Mouse (Mus musculus) G1E (cell line): ENCODE results near the gene Akr1b3. TPM values are rescaled to one million over a fixed set of nuclear protein-coding genes. Genes with fewer than 3 reads are reported as not detected.
"Not testable (repeated sequence)": the region's sequence is repeated elsewhere in the genome, so short reads cannot be mapped to it uniquely, and the experiment has no call there.

ENCODE experiments used
- ATAC-seq: 2 replicates; pipeline ENCODE4 v1.8.0; 2016; ENCODE audit warnings: mild to moderate bottlenecking; ENCODE audit not compliant: insufficient number of reproducible peaks, poor library complexity, low FRiP score, severe bottlenecking; ENCODE audit errors: extremely low read depth
- DNase-seq: peaks from one replicate; pipeline ENCODE4 v3.0.0; 2012; ENCODE audit warnings: low spot score
- H3K27me3 ChIP-seq: 2 replicates; pipeline ENCODE4 v1.6.1; 2012; ENCODE audit warnings: mild to moderate bottlenecking, low read length, inconsistent platforms; ENCODE audit not compliant: insufficient read depth
- H3K36me3 ChIP-seq: replicated peaks from 2 replicates; pipeline ENCODE3; 2012; ENCODE audit warnings: mild to moderate bottlenecking, inconsistent platforms
- H3K4me1 ChIP-seq: 2 replicates; pipeline ENCODE4 v1.6.1; 2012; ENCODE audit warnings: low read depth, low read length, inconsistent platforms, mixed read lengths; ENCODE audit not compliant: insufficient read depth
- H3K4me3 ChIP-seq: 2 replicates; pipeline ENCODE4 v1.5.1; 2012; ENCODE audit warnings: low read depth, mild to moderate bottlenecking, inconsistent platforms, low read length, moderate library complexity, mixed read lengths
- H3K9me3 ChIP-seq: replicated peaks from 2 replicates; pipeline ENCODE4 v1.6.1; 2012; ENCODE audit warnings: inconsistent platforms
- CTCF ChIP-seq: IDR thresholded peaks from 2 replicates; pipeline ENCODE4 v1.5.1; 2012; ENCODE audit warnings: low read depth, low read length, inconsistent platforms, mixed read lengths
- GATA1 ChIP-seq: IDR thresholded peaks from 2 replicates; pipeline ENCODE4 v1.6.1; 2012; ENCODE audit warnings: borderline replicate concordance, low read length, inconsistent platforms, mixed read lengths
- GATA2 ChIP-seq: IDR thresholded peaks from 2 replicates; pipeline ENCODE4 v1.6.1; 2012; ENCODE audit warnings: low read depth, low read length, inconsistent platforms, borderline replicate concordance
- POLR2AphosphoS5 ChIP-seq: IDR thresholded peaks from 2 replicates; pipeline ENCODE4 v1.6.1; 2012; ENCODE audit warnings: low read depth, low read length, inconsistent platforms; ENCODE audit not compliant: insufficient replicate concordance
- TAL1 ChIP-seq: conservative IDR thresholded peaks from 2 replicates; pipeline ENCODE4 v1.6.1; 2012; ENCODE audit warnings: low read depth, low read length, inconsistent platforms, mixed read lengths
- polyA plus RNA-seq: library from polyadenylated mRNA; stranded (reverse); fragments of >175 nt; gene quantifications from 2 replicates; pipeline ENCODE4 v1.2.3, GENCODE M21; 2012
- total RNA-seq, 2 experiments: library from RNA; stranded (forward) in 1 of 2; stranded (reverse) in 1 of 2; fragments of 200-1000 nt in 1 of 2; fragments of >200 nt in 1 of 2; fragmentation: Nextera tagmentation in 1 of 2; gene quantifications; 2 replicates each; pipeline ENCODE4 v1.2.3; 2014 to 2017

The Akr1b3 gene
- total and polyA plus RNA-seq, 3 experiments, result 23.3 to 58.2 (median 54.7) TPM

DNA sequence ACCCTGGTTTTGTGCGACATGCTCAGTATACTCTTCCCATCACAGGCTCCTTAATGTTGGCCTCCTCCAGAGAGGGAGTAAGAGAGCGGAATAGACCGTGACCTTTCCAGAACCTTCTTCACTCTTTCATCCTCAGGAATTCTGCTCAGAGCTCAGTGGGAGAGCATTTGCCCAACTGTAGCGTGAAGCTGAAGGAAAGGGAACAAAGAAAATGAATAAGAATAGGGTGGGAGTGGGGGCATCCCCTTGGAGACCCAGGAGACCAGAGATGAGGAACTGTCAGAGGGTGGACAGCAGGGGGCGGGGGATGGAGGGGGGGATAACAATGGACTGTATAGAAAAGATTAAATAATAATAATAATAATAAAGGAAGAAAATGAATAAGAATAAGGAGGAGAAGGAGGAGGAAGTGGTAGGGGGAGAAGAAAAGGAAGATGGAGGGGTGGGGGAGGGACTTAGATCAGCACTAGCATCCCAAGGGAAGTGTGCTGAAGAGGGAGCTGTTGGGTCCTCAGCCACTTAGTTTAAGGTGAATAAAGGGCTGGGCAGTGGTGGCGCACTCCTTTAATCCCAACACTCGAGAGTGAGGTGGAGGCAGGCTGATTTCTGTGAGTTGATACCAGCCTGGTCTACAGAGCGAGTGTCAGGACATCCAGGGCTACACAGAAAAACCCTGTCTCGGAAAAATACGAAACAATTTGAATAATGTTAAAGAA is 27.0 kb upstream of the Akr1b3 start:
- no peaks in the 10 kb centered on the region for H3K36me3 ChIP-seq

DNA sequence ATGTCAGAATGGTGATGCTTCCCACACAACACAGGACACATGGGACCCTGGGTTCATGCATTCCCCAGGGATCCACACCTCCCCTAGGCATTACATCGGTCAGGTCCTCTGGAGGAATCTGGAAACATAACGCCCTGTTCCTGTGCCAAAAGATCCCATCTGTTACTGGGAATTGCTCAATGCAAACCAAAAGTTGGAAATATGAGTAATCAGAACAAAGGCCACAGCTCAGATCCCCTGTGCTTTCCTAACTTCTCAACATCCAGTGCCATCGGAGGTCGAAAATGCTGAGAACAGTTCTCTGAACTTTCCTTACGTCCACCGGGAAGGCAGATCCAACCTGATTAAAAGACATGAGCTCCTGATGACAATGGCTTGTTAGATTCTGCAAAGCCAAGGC is 26.1 kb upstream of the Akr1b3 start:
- H3K4me1 ChIP-seq, result no peaks in the 10 kb centered on the region; the same call in 1 of the 2 replicates
- H3K4me3 ChIP-seq, result no peak overlapping the region
- no peak for TF ChIP-seq POLR2AphosphoS5
- no peak for TF ChIP-seq GATA2
- TF ChIP-seq CTCF, result no peak
- TF ChIP-seq GATA1, result no peak
- TF ChIP-seq TAL1, result no peak
- ATAC-seq (no peak), DNase-seq (no peak)
- H3K9me3 ChIP-seq, result no peaks in the 10 kb centered on the region
- no peaks in the 10 kb centered on the region for H3K36me3 ChIP-seq
- peaks cover 11% of the 10 kb centered on the region for H3K27me3 ChIP-seq

More for the DNA sequence above, 27.0 kb upstream of the Akr1b3 start:
- no peaks in the 10 kb centered on the region for H3K9me3 ChIP-seq
- no peaks in the 10 kb centered on the region; the same call in 1 of the 2 replicates for H3K4me1 ChIP-seq
- H3K4me3 ChIP-seq, result no peak overlapping the region
- TF ChIP-seq GATA2, result no peak
- TF ChIP-seq CTCF, result no peak
- TF ChIP-seq TAL1, result no peak
- no peak for TF ChIP-seq POLR2AphosphoS5
- TF ChIP-seq GATA1, result no peak
- no peak for ATAC-seq
- H3K27me3 ChIP-seq, result peaks cover 17% of the 10 kb centered on the region
- no peak for DNase-seq

DNA sequence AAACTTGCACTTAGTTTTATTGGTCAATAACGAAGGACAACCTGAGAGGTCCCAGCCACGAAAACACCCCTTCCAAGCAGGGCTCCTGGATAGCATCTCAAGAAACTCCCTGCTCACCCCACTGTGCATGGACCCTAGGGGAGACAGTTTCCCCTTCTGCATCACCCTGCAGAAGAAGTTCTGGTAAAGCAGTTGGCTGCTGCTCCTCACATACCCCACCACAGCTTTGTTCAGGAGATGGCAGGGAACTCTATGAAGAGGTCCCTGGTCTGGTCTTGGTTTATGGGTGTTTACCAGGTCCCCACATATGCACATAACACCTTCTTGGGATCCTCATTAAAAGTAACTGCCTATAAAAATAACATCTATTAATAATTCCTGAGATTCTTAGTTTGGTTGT is 25.2 kb upstream of the Akr1b3 start:
- Histone ChIP-seq H3K36me3 (no peaks in the 10 kb centered on the region), H3K4me3 (no peak overlapping the region), H3K4me1 (no peaks in the 10 kb centered on the region; the same call in 1 of the 2 replicates), H3K9me3 (no peaks in the 10 kb centered on the region), H3K27me3 (peaks cover 11% of the 10 kb centered on the region)
- DNase-seq (no peak), ATAC-seq (no peak)
- TF ChIP-seq GATA2 (no peak), POLR2AphosphoS5 (no peak), CTCF (no peak), TAL1 (no peak), GATA1 (no peak)

DNA sequence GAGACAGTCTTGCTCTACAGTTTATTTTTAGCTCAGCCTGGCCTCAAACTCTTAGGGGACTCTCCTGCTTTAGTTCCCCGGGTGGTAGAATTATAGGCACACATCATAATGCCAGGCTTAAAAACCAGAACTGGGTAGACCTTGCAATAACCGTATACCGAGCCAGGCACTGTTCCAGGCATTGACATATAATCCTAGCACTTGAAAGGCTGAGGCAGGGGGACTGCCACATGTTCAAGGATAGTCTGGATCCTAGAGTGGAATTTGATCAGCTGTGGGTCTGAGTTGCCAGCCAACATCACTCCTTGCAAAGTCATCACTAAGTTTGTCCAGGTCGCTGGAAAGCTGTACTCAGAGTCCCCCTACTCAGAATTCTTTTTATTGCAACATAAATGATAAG is 24.7 kb upstream of the Akr1b3 start:
- no peak for DNase-seq
- H3K4me3 ChIP-seq, result no peak overlapping the region
- H3K9me3 ChIP-seq, result no peaks in the 10 kb centered on the region
- TF ChIP-seq CTCF (no peak), GATA2 (no peak), GATA1 (no peak), TAL1 (no peak), POLR2AphosphoS5 (no peak)
- no peaks in the 10 kb centered on the region for H3K36me3 ChIP-seq
- ATAC-seq, result no peak
- no peaks in the 10 kb centered on the region; the same call in 1 of the 2 replicates for H3K4me1 ChIP-seq
- H3K27me3 ChIP-seq, result peaks cover 11% of the 10 kb centered on the region

DNA sequence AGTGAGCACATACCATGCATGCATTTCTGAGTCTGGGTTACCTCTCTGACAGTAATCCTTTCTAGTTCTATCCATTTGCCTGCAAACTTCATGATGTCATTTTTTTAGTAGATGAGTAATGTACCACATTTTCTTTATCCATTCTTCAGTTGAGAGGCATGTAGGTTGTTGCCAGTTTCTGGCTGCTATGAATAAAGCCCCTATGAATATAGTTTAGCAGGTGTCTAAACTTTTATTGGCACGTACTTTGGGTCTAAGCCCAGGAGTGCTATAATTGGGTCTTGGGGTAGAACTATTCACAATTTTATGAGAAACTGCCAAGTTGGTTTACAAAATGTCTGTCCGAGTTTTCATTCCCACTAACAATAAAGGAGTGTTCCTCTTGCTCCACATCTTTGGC is 20.5 kb upstream of the Akr1b3 start:
- no peak for ATAC-seq
- Histone ChIP-seq H3K27me3 (peaks cover 2% of the 10 kb centered on the region; the same call in 1 of the 2 replicates), H3K4me3 (no peak overlapping the region), H3K4me1 (no peaks in the 10 kb centered on the region), H3K36me3 (no peaks in the 10 kb centered on the region), H3K9me3 (no peaks in the 10 kb centered on the region)
- DNase-seq, result no peak
- TF ChIP-seq CTCF (no peak), GATA1 (no peak), POLR2AphosphoS5 (no peak), GATA2 (no peak), TAL1 (no peak)

DNA sequence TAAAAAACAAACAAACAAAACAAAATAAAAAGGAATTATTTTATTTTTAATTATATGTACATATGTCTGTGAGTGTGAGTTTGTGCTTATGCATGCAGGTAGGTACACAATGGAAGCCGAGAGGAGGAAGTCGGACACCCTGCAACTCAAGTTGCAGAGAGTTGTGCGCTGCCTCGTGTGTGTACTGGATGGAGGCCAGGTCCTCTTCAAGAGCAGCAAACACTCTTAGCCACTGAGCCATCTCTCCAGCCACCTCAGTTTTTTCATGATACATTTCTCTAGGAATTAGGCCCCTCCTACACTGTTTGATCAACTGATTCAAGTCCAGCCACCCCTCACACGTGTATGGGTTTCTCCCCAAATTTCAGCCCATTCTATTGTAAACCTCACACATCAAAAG is 17.4 kb upstream of the Akr1b3 start:
- no peak for TF ChIP-seq POLR2AphosphoS5
- TF ChIP-seq TAL1, result no peak
- TF ChIP-seq GATA2, result no peak
- no peak for TF ChIP-seq GATA1
- TF ChIP-seq CTCF, result no peak
- Histone ChIP-seq H3K4me1 (no peaks in the 10 kb centered on the region), H3K9me3 (no peaks in the 10 kb centered on the region), H3K27me3 (peaks cover 4% of the 10 kb centered on the region; the same call in 1 of the 2 replicates), H3K4me3 (no peak overlapping the region), H3K36me3 (no peaks in the 10 kb centered on the region)
- DNase-seq, result no peak
- ATAC-seq, result no peak

DNA sequence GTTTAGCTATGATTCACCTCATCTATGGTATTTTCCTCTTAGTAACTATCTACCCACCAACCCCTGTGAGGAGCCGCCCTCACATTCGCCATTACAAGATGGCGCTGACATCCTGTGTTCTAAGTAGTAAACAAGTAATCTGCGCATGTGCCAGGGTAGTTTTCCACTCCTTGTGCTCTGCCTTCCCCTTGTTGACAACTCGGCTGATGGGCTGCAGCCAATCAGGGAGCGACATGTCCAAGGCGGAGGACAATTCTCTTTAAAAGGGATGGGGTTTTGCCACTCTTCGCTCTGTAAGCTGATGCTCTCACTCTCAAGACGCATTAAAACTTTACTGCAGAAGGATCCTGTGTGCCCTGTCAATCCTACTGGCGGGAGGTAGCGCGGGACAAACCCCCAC is 14.5 kb upstream of the Akr1b3 start:
- H3K4me1 ChIP-seq, DNase-seq, H3K4me3 ChIP-seq, ATAC-seq, H3K9me3 ChIP-seq, H3K36me3 ChIP-seq: not testable (repeated sequence)
- H3K27me3 ChIP-seq, result peaks cover 11% of the 10 kb centered on the region
